Mouse (Mus musculus): ENCODE measurements around the gene Gm4924.

DNA sequence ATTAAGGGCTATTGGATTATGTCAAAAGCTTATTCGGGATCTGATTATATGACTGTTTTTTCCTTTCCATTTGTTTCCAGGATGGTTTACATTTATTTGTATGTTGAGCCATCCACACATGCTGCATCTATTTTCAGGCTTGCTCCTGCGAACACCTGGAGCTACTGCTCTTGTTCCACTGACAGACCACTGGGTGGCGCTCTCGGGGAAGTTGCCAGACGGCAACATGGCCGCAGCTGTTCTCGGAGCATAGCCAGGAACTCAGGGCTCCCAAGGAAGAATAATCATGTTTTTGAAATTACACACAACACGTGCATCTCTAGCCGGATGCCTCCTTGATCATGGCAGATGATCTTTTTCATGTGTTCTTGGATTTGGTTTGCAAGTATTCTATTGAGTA, 7.9 kb downstream of the Gm4924 start:
- TF ChIP-seq POLR2A (IDR thresholded peaks at IDR 0.05; ENCODE audit: borderline replicate concordance, extremely low read depth, insufficient read depth, insufficient read length, poor library complexity, severe bottlenecking) (no peak), CTCF (IDR thresholded peaks at IDR 0.05; ENCODE audit: borderline replicate concordance, extremely low read depth, insufficient read depth, insufficient read length) (no peak)

Measured in brain, embryonic 14.5 days (tissue).